Mouse (Mus musculus) natural killer cell, adult 2 months (primary cell): ENCODE results near the gene Krtap10-10.
"Not testable (repeated sequence)": the region's sequence is repeated elsewhere in the genome, so short reads cannot be mapped to it uniquely, and the experiment has no call there.

ENCODE experiments used
- DNase-seq, 2 experiments: peaks; one replicate each; pipeline ENCODE4 v3.0.0; 2022; ENCODE audit warnings: low spot score in 2 of 2

Krtap10-10 gene

DNA sequence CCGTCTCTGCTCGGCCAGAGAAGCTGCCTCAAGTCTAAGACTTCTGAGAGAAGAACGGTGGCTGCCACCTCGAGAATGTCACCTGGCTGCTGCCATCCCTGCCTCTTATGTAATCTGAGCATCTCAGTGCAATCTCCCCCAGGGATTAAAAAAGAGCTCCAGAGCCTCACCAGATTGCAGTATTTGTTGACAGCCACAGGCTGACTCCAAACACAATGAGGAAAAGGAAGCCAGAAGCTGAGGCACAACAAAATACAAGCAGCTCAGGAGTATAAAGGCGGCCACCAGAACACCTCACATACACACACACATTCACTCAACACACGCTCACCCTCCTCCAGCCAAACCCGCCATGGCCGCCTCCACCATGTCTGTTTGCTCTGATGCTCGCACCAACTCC, at the start of gene Krtap10-10:
Gene Krtap10-10, plus strand, starts transcription at position 301 of the 400 bp plus-strand sequence.
- DNase-seq, result no peak

DNA sequence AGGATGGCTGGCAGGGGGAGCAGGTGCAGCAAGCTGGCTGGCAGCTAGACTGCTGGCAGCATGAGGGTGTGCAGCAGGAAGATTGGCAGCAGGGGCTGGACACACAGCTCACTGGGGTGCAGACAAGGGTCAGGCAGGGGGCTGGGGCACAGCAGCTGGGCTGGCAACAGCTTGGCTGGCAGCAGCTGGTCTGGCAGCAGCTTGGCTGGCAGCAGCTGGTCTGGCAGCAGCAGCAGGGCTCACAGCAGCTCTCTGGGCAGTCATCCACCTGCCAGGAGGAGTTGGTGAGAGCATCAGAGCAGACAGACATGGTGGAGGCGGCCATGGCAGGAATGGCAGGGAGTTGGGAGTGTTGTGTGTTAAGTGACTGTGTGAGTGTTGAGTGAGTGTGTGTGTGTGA, 47.9 kb upstream of the Krtap10-10 start, which contains the start of gene Gm7137:
Gene Gm7137, minus strand, starts transcription at position 325 of the 400 bp plus-strand sequence.
- DNase-seq, result not testable (repeated sequence)

DNA sequence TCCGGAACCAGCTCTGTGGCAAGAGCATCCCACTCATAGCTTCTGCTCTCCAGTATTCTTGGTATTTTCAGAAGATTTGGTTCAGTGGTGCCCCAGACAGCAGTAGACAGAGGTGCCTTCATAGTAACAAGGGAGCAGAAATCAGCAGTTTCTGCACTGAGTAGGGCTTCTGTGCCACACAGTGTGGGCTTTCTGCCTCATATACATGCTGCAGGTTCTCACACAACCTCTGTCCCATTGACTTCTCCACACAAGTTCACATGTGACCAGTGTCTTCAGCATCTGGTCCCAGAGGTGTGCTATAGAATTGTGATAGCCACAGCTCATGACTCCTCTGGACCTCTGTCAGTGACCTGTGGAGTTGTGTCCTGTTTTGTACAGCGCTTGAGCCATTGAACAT, 47.1 kb upstream of the Krtap10-10 start:
- no peak for DNase-seq

DNA sequence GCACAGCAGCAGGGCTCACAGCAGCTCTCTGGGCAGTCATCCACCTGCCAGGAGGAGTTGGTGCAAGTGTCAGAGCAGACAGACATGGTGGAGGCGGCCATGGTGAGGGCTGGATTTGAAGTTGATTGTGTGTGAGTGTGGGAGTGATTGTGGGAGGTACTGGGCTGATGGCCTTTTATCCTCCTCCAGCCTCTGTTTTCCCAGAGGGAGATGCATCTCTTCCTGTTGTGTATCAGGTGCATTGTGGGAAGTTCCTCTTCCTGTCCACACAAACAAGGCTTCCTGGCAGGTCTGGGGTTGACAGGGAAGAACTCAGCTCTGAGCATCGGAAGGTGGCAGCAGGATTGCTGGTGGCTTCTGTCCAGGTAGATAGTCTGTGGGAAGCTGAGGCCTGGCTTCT, 40.8 kb upstream of the Krtap10-10 start, which contains the start of gene Gm9639:
Gene Gm9639, minus strand, starts transcription at position 101 of the 400 bp plus-strand sequence.
- no peak for DNase-seq

DNA sequence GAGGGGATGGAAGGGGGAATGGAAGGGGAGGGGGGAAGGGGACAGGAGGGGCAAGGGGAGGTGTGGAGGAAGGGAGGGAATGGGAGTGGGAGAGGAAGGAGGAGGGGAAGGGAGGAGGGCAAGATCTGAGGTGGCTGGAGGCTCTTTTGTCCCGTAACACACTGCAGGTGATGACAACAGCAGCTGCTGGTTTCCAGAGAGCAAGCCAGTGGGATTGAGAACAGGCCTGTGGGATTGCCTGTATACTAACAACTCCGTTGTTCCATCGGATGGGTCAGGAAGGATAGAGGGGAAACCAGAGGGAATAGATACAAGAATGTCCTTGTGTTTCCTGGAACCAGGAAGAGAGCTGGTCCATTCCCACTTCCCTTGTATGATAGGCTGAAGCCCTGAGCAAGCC, 38.1 kb upstream of the Krtap10-10 start:
- no peak for DNase-seq

DNA sequence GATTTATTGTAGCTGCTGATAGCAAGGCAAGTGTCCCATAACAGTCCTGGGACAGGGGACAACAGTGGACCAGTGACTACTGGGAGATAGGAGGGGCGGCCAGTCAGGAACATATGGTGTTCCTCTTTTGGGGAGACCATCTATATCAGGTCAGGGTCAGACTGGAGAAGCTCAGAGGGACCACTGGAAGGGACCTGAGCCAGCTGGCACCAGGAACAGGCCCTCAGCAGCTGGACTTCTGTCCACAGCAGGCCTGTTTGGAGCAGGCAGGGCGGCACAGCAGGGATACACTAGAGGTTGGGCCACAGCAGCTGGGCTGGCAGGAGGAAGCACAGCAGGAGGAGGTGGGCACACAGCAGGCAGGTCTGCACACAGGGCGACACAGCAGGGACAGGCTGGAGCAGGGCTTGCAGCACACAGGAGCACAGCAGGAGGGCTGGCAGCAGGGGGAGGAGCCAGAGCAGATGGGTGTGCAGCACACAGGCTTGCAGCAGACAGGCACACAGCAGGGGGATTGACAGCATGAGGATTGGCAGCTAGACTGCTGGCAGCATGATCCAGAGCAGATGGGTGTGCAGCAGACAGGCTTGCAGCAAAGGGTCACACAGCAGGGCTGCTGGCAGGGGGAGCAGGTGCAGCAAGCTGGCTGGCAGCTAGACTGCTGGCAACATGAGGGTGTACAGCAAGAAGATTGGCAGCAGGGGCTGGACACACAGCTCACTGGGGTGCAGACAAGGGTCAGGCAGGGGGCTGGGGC, 37.4 kb upstream of the Krtap10-10 start:
- DNase-seq, result not testable (repeated sequence)

DNA sequence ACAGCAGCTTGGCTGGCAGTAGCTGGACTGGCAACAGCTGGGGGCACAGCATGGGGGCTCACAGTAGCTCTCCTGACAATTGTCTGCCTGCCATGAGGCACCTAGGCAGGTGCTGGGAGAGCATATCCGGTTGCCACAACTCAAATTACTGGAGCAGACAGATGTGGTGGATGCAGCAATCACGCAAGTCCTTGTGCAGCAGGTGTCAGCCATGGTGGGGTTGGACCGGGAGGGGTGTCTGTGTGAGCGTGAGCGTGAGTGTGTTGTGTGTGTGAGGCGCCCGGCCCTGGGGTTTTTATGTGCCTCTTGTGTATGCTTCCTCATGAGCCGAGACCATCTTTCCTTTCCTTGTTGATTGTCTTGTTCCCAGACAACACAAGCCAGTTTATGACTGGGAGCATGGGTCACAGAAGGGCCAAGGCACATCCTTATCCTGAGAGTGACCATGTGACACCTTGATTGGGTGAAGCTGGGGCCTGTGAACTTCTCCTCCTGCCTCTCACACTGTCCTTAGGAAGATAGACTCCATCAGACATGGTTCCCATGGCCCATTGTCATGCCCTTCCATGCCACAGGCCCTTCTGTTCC, 36.7 kb upstream of the Krtap10-10 start, which contains the start of gene Gm19668:
Gene Gm19668, minus strand, starts transcription at position 213 of the 588 bp plus-strand sequence.
- DNase-seq, result no peak

DNA sequence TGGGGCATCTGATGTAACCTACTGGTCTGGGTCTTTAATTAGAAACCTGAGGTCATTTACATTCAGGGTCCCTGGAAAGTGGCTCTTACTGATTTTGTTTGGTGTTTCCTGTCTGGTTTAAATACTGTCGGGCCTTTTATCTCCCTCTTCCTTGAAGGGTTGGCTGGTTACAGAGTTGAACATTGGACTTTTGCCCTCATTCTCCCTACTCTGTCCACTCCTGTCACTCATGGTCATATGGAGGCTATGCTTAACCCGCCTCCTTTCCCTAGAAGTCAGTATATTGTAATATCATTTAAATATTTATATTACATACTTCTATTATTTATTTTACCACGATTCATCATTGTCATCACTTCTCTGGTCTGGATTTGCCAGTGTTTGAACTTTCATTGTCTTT, 31.7 kb upstream of the Krtap10-10 start:
- no peak for DNase-seq

DNA sequence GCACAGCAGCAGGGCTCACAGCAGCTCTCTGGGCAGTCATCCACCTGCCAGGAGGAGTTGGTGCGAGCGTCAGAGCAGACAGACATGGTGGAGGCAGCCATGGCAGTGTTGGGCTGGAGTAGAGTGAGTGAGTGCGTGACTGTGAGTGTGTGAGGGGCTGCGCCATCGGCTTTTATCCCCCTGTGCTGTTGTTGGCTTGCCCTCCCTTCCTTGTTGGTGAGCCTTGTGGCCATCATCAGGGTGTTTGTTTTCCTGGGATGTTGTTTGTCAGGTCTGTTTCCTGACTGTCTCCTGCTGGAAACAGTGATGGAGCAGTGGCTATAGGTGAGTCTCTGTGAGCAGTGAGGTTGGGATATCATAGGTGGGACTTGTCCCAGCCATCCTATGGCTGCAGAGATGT, 24.0 kb upstream of the Krtap10-10 start, which contains the start of gene Gm9507:
Gene Gm9507, minus strand, starts transcription at position 101 of the 400 bp plus-strand sequence.
- no peak for DNase-seq

DNA sequence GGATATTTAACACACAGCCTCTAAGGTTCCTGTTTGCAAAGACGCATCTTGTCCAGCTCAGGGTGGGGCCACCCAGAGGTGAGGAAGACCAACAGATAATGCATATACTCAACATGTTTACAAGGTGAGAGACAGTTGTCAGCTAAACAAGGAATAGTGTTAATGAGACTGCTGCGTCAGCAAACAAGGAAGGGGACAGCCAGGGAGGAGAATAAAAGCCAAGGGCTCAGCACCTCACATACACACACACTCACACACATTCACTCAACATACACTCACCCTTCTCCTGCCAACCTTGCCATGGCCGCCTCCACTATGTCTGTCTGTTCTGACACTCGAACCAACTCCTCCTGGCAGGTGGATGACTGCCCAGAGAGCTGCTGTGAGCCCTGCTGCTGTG, 21.4 kb upstream of the Krtap10-10 start, which contains the start of gene Gm2696:
Gene Gm2696, plus strand, starts transcription at position 301 of the 400 bp plus-strand sequence.
- no peak for DNase-seq

DNA sequence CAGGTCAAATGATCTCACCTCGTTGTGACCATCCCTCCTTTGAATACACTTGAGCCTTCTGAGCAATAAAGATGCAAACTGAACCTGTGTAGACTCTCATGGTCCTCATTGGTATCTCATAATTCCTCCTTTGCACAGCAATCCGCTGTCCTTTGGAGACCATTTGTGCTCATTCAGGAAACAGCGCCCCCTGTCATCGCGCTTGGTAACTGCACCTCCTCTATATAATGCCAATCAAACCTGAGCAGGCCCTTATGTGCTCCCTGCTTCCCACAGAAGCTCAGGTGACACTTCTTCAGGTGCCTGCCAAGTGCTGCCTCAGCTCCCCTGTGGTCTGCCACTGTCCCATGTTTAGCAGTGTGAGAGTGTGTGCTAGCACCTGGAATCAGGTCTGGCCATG, 20.2 kb upstream of the Krtap10-10 start:
- DNase-seq, result peak; percentile 28 to 38

DNA sequence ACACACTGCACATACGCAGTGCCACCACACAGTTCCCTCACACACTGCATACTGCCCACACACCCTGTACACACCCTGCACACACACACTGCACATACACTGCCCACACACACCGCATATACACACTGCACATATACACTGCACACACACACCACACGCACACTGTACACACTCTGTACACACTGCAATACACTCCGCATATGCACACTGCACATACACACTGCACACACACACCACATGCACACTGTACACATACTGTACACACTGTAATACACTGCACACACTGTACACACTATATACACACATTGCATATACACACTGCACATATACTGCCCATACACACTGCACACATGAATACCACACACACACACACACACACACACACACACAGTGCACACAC, 17.2 kb upstream of the Krtap10-10 start:
- no peak for DNase-seq

DNA sequence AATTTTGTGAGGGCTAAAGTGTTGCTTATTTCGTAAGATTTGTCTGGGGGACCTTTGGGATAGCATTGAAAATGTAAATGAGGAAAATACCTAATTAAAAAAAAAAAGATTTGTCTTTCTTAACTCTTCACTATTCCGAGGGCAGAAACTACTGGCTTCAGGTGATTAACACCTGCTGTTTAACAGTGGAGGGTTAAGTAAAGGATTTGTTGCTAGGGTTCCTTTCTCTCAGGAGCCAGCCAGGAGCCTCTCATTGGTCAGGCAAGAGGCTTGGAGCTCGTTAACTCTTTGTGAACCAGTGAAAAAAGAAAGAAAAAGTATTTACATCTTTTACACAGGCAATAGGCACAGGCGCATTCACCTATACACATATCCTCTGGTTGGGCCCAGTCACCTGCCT, 16.5 kb upstream of the Krtap10-10 start:
- no peak for DNase-seq

DNA sequence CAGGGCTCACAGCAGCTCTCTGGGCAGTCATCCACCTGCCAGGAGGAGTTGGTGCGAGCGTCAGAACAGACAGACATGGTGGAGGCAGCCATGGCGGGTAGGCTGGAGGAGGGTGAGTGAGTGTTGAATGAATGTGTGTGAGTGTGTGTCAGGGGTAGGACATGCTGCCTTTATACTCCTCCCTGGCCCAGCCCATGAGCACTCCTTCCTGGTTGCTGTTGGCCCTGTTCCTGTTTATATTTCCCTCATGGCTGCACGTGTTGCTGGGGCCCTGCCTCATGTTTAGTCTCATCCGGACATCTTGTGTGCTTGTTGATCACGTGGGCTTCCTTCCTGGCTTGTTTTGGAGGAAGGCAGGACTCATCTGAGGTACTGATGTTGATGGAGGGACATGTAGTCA, 8.8 kb upstream of the Krtap10-10 start, which contains the start of gene Krtap10-4:
Gene Krtap10-4, minus strand, starts transcription at position 145 of the 400 bp plus-strand sequence.
- DNase-seq, result no peak

DNA sequence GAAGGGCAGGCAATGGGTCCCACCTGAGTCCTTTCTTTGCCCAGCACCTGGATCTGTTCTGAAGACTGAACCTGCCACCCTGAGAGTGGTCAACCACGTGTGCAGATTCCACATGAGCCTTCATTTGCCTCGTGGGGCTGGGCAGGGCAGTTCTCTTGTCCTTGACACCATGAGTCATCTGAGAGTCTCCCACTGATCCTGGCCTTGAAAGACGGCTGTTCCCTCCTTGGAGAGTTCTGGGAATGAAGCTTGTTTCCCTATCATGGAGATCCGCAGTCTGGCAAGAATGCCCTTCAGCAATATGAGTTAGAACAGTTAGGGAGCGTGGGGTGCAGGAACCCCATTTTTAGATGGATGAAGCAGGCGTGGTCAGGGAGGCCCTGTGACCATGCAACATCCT, 3.3 kb downstream of the Krtap10-10 start:
- no peak for DNase-seq

DNA sequence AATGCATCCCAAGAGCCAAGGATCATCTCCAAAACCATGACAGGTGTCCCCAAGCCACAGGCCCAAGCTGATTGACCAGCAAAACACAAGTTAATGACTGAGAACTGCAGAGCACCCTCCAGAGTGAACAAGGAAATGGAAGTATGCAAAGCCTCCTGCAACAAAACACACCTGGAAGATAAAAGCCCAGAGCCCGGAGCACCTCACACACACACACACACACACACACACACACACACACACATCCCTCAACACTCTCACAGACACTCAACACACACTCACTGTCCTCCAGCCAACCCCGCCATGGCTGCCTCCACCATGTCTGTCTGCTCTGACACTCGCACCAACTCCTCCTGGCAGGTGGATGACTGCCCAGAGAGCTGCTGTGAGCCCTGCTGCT, 10.8 kb downstream of the Krtap10-10 start, which contains the start of gene Gm36176:
Gene Gm36176, plus strand, starts transcription at position 301 of the 400 bp plus-strand sequence.
- DNase-seq, result no peak

DNA sequence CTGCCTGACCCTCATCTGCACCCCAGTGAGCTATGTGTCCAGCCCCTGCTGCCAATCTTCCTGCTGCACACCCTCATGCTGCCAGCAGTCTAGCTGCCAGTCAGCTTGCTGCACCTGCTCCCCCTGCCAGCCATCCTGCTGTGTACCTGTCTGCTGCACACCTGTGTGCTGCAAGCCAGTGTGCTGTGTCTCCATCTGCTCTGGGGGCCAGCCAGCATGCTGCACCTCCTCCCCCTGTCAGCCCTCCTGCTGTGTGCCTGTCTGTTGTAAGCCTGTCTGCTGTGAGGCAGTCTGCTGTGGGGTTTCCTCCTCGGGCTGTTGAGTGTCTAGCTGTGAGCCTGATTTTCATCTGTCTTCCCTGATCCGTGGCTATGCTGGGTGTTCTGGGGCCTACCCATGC, 11.2 kb downstream of the Krtap10-10 start:
- no peak for DNase-seq

DNA sequence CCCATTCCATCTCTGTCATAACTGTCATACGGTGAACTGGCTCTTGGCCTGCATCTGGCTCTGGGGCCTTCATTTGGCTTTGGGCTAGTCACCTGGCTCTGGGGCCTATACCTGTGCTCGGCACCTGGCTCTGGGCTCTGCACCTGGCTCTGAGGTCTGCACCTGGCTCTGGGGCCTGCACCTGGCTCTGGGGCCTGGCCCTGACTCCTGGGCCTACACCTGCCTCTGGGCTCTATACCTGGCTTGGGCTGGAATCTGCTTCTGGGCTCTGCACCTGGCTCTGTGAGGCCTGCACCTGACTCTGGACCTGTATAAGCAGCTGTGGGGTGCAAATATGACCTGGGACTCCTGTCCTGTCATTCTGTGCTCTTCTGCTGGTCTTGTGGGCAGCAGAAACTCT, 11.8 kb downstream of the Krtap10-10 start:
- DNase-seq, result no peak

DNA sequence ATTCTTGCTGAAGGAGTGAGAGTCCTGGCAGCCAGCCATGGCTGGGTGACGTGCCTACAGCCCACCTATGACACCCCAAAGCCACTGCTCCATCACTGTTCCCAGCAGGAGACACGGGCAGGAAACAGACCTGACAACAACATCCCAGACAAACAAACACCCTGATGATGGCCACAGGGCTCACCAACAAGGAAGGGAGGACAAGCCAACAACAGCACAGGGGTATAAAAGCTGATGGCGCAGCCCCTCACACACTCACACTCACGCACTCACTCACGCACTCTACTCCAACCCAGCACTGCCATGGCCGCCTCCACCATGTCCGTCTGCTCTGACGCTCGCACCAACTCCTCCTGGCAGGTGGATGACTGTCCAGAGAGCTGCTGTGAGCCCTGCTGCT, 16.8 kb downstream of the Krtap10-10 start, which contains the start of gene Gm10318:
Gene Gm10318, plus strand, starts transcription at position 301 of the 400 bp plus-strand sequence.
- DNase-seq, result no peak

DNA sequence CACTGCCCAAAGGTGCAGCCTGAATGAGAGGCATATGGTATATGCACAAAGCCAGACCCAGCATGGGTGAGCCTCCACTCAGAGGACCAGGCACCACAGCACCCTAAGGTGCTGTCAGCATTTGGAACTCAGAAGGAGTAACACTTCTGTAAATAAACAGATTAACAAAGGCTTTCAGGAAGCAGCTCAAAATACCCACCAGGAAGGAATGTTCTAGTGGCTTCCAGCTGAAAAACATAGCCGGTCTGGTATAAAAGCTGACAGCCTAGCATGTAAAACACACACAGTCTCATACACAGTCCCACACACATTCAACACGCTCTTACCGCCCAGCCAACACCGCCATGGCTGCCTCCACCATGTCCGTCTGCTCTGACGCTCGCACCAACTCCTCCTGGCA, 25.9 kb downstream of the Krtap10-10 start, which contains the start of gene Gm3285:
Gene Gm3285, plus strand, starts transcription at position 301 of the 400 bp plus-strand sequence.
- DNase-seq, result no peak

DNA sequence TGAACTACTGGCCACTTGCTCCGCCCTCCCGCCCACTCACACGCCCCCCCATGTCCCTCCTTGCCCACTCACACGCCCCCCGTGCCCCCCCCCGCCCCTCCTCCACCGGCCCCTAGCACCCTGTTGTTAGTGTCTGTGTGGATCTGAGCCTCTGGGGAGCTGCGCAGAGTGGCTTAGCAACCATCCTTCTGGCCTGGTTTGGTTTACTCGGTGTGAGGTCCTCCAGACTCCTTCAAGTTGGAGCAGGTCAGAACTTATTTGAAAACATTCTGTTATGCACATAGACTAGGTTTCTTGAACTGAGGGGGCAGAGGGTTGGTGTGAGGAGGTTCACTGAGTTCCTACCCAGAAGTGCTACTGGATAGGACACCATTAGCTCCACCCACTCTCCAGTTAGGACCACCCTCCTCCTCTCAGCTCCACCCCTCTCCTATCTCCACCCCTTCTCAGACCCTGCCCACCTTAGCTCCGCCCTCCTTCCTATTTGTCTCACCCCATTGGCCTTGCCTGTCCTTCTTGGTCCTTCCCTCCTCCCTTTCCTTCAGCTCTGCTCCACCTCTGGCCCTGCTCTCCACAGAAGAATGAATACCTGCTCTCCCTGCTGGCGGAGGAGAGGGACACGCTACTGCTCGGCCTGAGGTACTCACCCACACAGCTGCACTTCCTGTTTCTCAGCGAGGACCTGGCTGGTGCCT, 28.5 kb downstream of the Krtap10-10 start:
- DNase-seq, result peak; percentile 77 to 78

DNA sequence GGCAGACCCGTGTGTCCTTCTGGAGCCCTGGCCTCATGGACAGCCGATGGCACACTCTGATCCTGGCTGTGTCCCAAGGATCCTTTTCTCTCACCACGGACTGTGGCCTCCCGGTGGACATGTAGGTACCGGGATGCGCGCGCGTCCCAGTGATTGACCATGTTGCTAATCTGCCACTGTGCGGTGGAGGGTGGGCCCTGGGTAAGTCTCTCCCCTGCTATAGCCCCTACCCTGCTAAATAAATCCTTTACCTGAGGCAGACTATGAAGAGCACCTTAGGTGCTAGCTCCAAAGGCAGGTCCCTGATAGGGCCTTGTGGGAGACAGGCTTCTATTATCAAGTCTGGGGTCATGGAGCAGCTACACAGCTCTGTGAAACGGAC, 29.0 kb downstream of the Krtap10-10 start:
- DNase-seq, result no peak
